Mouse (Mus musculus): ENCODE results near the gene Cabin1. TPM values are rescaled to one million over a fixed set of nuclear protein-coding genes. Genes with fewer than 3 reads are reported as not detected.

Cabin1 gene
- total RNA-seq, 2 experiments from 2014 or later: 66.4 to 85.5 TPM

GRCm38 (mm10) chr10:75679204-75679603 is 84.9 kb downstream of the Cabin1 start:
- no peak for DNase-seq (ENCODE audit: low spot score in 2 of 2)
- intact Hi-C loops (cut with DNase I): no loop called here

- DNase-seq (ENCODE audit: low spot score in 2 of 2): peak; percentile 54 to 62
- intact Hi-C loops (cut with DNase I): no loop called here
Observed at GRCm38 (mm10) chr10:75677989-75678388, 86.2 kb downstream of the Cabin1 start.

- intact Hi-C loops (cut with DNase I): no loop called here
- DNase-seq (ENCODE audit: low spot score in 2 of 2): no peak
Observed at GRCm38 (mm10) chr10:75677571-75677970, 86.6 kb downstream of the Cabin1 start.

GRCm38 (mm10) chr10:75676819-75677565 is 87.1 kb downstream of the Cabin1 start:
- intact Hi-C loops (cut with DNase I): no loop called here
- no peak for DNase-seq (ENCODE audit: low spot score in 2 of 2)

GRCm38 (mm10) chr10:75676286-75676685 is 87.9 kb downstream of the Cabin1 start:
- intact Hi-C loops (cut with DNase I): no loop called here

GRCm38 (mm10) chr10:75675594-75675993 is 88.5 kb downstream of the Cabin1 start:
- intact Hi-C loops (cut with DNase I): loop anchor here (1.0 kb wide), 1 partner anchor 13 kb away; no protein-coding TSS in a partner anchor
- no peak for DNase-seq (ENCODE audit: low spot score in 2 of 2)

More at GRCm38 (mm10) chr10:75676286-75676685, 87.9 kb downstream of the Cabin1 start:
- no peak for DNase-seq (ENCODE audit: low spot score in 2 of 2)

GRCm38 (mm10) chr10:75669936-75670335 is 94.2 kb downstream of the Cabin1 start:
- intact Hi-C loops (cut with DNase I): no loop called here
- DNase-seq (ENCODE audit: low spot score in 2 of 2): no peak

GRCm38 (mm10) chr10:75667911-75668270 is 96.2 kb downstream of the Cabin1 start:
- intact Hi-C loops (cut with DNase I): loop anchor here (2.0 kb wide), 1 partner anchor 37 kb away; no protein-coding TSS in a partner anchor
- DNase-seq (ENCODE audit: low spot score in 2 of 2): peak in 1 of 2 experiments; percentile 57

- intact Hi-C loops (cut with DNase I): loop anchor here (2.0 kb wide), 1 partner anchor 37 kb away; no protein-coding TSS in a partner anchor
- peak; percentile 84 to 88 for DNase-seq (ENCODE audit: low spot score in 2 of 2)
Observed at GRCm38 (mm10) chr10:75667115-75667910, 96.8 kb downstream of the Cabin1 start.

- DNase-seq (ENCODE audit: low spot score in 2 of 2): peak in 1 of 2 experiments; percentile 49
- intact Hi-C loops (cut with DNase I): loop anchor here (1.0 to 2.0 kb wide), 2 partner anchors 14 to 38 kb away; no protein-coding TSS in a partner anchor
Observed at GRCm38 (mm10) chr10:75666451-75667030, 97.6 kb downstream of the Cabin1 start.

- intact Hi-C loops (cut with DNase I): no loop called here
Observed at GRCm38 (mm10) chr10:75664673-75665270, 99.4 kb downstream of the Cabin1 start.

GRCm38 (mm10) chr10:75662575-75662974 is 101.6 kb downstream of the Cabin1 start:
- DNase-seq (ENCODE audit: low spot score in 2 of 2): no peak
- intact Hi-C loops (cut with DNase I): no loop called here

More at GRCm38 (mm10) chr10:75664673-75665270, 99.4 kb downstream of the Cabin1 start:
- DNase-seq (ENCODE audit: low spot score in 2 of 2): no peak

GRCm38 (mm10) chr10:75661876-75662275 is 102.3 kb downstream of the Cabin1 start:
- intact Hi-C loops (cut with DNase I): no loop called here
- no peak for DNase-seq (ENCODE audit: low spot score in 2 of 2)

GRCm38 (mm10) chr10:75661381-75661780 is 102.8 kb downstream of the Cabin1 start:
- intact Hi-C loops (cut with DNase I): no loop called here
- DNase-seq (ENCODE audit: low spot score in 2 of 2): no peak

- intact Hi-C loops (cut with DNase I): no loop called here
- DNase-seq (ENCODE audit: low spot score in 2 of 2): no peak
Observed at GRCm38 (mm10) chr10:75657772-75658171, 106.4 kb downstream of the Cabin1 start.

GRCm38 (mm10) chr10:75657165-75657564 is 107.0 kb downstream of the Cabin1 start:
- intact Hi-C loops (cut with DNase I): no loop called here
- DNase-seq (ENCODE audit: low spot score in 2 of 2): no peak

GRCm38 (mm10) chr10:75654053-75654452 is 110.1 kb downstream of the Cabin1 start:
- intact Hi-C loops (cut with DNase I): no loop called here

GRCm38 (mm10) chr10:75651381-75652068 is 112.6 kb downstream of the Cabin1 start:
- intact Hi-C loops (cut with DNase I): no loop called here
- no peak for DNase-seq (ENCODE audit: low spot score in 2 of 2)

More at GRCm38 (mm10) chr10:75654053-75654452, 110.1 kb downstream of the Cabin1 start:
- DNase-seq (ENCODE audit: low spot score in 2 of 2): no peak

- intact Hi-C loops (cut with DNase I): no loop called here
- no peak for DNase-seq (ENCODE audit: low spot score in 2 of 2)
Observed at GRCm38 (mm10) chr10:75650306-75650902, 113.7 kb downstream of the Cabin1 start.
